Mouse (Mus musculus) brain, embryonic 14.5 days (tissue): ENCODE results near the gene Ptpn11. TPM values are rescaled to one million over a fixed set of nuclear protein-coding genes. Genes with fewer than 3 reads are reported as not detected.
"Not testable (repeated sequence)": the region's sequence is repeated elsewhere in the genome, so short reads cannot be mapped to it uniquely, and the experiment has no call there.

Experiments used
- DNase-seq: peaks from one replicate; pipeline ENCODE4 v3.0.0-alpha.2; 2011; ENCODE audit warnings: low read depth
- CTCF ChIP-seq: fragments of 200-500 bp; IDR thresholded peaks from 2 replicates; pipeline ENCODE4 v1.5.1; 2012; ENCODE audit warnings: inconsistent platforms, mild to moderate bottlenecking, moderate library complexity, borderline replicate concordance; ENCODE audit not compliant: insufficient read depth, insufficient read length; ENCODE audit errors: extremely low read depth
- POLR2A ChIP-seq: fragments of 200-500 bp; IDR thresholded peaks from 2 replicates; pipeline ENCODE4 v1.6.1; 2012; ENCODE audit warnings: mild to moderate bottlenecking, inconsistent platforms, borderline replicate concordance; ENCODE audit not compliant: poor library complexity, insufficient read depth, insufficient read length, severe bottlenecking; ENCODE audit errors: extremely low read depth
- polyA plus RNA-seq: library from polyadenylated mRNA; depleted of rRNA; stranded (reverse); fragments of >200 nt; gene quantifications from 2 replicates; pipeline ENCODE4 v1.2.3, GENCODE M21; 2012; rRNA removed

Ptpn11 gene
- polyA plus RNA-seq = 41.6 and 58.5 TPM in 2 replicates

DNA sequence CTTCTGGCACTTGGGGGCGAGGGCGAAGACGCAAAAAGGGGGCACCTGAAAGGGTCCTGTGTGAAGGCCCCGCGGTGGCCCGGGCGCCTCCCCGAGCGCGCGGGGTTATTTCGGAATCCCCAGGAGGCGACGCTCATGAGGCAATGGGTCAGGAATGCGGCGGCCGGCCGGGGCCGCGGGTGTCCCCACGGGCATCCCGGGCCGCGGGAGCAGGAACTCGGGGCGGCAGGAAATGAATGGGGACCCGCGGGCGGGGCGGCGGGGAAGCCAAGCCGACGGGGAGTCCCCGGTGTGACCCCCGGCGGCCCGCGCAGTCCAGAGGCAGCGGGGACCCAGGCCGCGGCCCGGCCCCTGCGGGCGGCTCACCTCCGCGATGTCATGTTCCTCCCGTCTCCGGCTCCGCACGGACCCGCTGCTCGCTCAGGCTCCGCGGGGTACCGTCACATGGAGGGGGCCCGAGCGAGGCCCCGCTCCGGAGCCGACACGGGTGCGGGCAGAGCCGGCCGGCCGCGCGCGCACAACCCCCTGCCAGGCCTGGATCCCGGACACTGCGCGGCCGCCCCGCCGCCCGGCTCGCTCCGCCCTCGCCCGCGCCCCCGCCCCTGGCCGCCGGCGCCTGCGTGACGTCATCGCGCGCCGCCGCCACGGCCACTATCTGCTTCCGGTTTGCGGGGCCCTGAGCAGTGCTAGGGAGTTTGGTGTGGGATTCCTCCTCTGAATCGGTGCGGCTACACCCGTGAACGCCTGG is at the start of gene Ptpn11:
TSS of gene Ptpn11 (minus strand) at position 562 of the 748 bp plus-strand sequence.
- DNase-seq = peak; percentile 92
- peak; percentile 89 for TF ChIP-seq POLR2A
- no peak for TF ChIP-seq CTCF

GRCm38 (mm10) chr5:121239846-121240245 is 48.6 kb upstream of the Ptpn11 start:
- DNase-seq = peak; percentile 85

DNA sequence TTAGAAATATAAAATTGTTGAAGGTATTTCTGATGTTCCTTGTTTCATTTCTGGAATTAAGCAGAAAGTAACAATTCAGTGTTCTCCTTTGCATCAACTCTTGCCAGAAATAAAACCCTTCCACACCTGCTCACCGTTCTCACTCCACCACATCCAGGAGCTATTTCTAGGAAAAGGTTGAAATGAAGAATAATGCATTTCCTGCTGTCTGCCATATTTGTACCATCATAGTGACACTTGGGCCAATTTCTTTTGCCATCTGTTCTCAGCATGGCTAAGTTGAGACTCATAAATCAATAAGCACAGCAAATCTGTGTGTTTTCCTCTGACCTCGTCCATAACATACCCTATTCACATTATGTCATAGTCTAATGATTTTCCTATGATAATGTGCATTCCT is 47.0 kb upstream of the Ptpn11 start:
- TF ChIP-seq POLR2A = no peak
- TF ChIP-seq CTCF = no peak
- DNase-seq = peak; percentile 48

More at GRCm38 (mm10) chr5:121239846-121240245, 48.6 kb upstream of the Ptpn11 start:
- no peak for TF ChIP-seq POLR2A

DNA sequence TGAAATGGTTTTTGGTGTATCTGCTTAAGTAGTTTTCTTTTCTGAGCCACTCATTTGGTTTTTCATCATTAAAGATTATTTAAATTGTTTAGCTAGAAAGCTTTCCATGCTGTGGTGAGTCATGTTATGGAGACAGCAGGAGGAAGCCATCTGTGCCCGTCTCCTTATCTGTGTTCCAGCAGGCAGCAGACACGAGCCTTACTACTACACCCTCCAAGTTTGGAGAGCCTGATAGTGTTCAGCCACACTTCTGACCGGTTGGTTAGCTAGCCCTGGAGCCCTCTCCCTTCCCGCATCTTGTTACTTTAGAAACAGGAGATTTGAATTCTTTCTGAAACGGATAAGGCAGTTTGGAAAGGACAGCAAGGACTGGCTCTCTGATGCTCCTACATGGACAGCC is 45.0 kb upstream of the Ptpn11 start:
- DNase-seq = peak; percentile 57
- TF ChIP-seq POLR2A (no peak), CTCF (no peak)

- no peak for TF ChIP-seq CTCF
- TF ChIP-seq POLR2A = no peak
- DNase-seq = no peak
These were observed 42.5 kb upstream of the Ptpn11 start for GRCm38 (mm10) chr5:121233726-121234125.

DNA sequence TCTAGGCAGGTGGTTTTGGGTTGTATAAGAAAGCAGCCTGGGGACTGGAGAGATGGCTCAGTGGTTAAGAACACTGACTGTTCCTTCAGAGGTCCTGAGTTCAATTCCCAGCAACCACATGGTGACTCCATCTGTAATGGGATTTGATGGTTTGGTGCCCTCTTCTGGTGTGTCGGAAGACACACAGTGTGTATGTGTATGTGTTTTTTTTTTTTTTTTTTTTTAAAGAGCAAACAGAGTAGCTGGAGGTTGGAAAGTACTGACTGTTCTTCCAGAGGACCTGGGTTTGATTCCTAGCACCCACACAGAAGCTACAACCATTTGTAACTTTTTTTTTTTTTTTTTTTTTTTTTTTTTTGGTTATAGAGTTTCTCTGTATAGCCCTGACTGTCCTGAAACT is 41.6 kb upstream of the Ptpn11 start:
- DNase-seq = no peak
- TF ChIP-seq POLR2A (no peak), CTCF (no peak)

DNA sequence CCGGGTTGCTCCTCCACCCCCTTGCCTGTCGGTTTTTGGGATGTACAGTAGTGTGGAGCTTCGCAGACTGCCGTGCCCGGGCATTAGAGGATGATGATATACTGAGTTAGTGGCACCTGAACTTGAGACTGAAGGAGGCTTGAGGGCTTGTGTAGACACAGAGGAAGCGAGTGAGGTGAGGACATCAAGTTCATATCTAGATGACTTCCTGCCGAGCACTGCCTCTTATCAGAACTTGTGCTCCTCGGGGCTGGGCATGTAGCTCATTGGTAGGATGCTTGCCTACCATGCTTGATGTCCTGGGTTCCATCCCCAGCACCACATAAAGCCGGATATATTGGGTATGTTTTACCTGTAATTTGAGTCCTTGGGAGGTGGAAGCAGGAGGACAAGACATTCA is 39.6 kb upstream of the Ptpn11 start:
- no peak for DNase-seq
- TF ChIP-seq POLR2A (no peak), CTCF (no peak)

DNA sequence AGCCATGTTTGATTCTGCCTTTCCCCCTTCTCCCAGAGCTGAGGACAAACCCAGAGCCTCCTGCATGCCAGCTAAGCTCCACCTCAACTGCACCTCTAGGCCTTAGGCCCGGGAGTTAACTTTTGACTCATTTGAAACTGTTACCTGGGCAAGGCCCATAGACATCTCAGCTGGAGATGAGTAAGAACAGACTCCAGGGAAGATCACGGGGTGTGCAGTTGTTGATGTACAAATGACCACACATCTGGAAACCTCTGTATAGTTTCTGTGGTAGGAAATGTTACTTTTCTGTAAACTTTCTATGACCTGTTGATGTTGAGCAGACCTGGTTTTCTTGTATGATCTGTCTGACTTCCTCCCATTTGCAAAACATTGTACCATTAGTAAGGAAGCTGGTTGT is 38.0 kb upstream of the Ptpn11 start:
- DNase-seq = no peak
- TF ChIP-seq CTCF = no peak
- no peak for TF ChIP-seq POLR2A

GRCm38 (mm10) chr5:121227330-121227729 is 36.1 kb upstream of the Ptpn11 start:
- not testable (repeated sequence) for DNase-seq

GRCm38 (mm10) chr5:121226845-121227244 is 35.6 kb upstream of the Ptpn11 start:
- no peak for DNase-seq
- no peak for TF ChIP-seq POLR2A
- TF ChIP-seq CTCF = no peak

GRCm38 (mm10) chr5:121226406-121226805 is 35.2 kb upstream of the Ptpn11 start:
- TF ChIP-seq CTCF (no peak), POLR2A (no peak)

DNA sequence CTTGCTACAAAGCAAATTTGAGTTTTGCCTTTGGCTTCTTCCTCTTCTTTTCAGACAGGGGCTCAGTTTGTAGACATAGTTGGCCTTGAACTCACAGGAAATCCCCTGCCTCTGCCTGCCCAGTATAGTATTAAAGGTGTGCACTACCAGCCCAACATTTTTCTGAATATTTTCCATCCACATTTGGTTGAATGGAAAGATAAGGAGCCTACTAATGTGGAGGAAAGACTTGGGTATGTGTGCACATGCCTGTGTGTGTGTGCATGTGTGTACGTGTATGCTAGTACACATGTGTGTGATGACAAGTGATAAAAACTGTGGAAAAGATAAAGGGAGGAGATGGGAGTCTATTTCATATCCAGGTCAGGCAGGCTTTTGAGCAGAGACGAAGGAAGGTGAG is 34.7 kb upstream of the Ptpn11 start:
- no peak for DNase-seq
- TF ChIP-seq POLR2A (no peak), CTCF (no peak)

More at GRCm38 (mm10) chr5:121226406-121226805, 35.2 kb upstream of the Ptpn11 start:
- DNase-seq = no peak
